ENCODE assay signal across 9 mouse cellular contexts in genomic region chr7:4513829-4514712, GRCm38 (mm10). TPM values are rescaled to one million over a fixed set of nuclear protein-coding genes. Genes with fewer than 3 reads are reported as not detected.
A peak's percentile ranks its signal among the peaks of the same experiment; 100 is the strongest.
DNase-seq lines count a peak whose midpoint lies in the region; ATAC-seq and TF ChIP-seq lines count a peak whose summit lies in the region.
"Had no signal": no experiment of that assay in that cellular context is flagged by ENCODE, and none has a peak within 500 bp of the region (broad histone marks: within the 10 kb centered on the region; RNA-seq: fewer than 3 reads in every experiment).

No protein-coding gene starts in this region.

- H3K4me3 ChIP-seq in kidney, embryonic 15.5 days (replicated peaks) = no peak overlapping the region
- H3K4me3 ChIP-seq in E14TG2a.4 (replicated peaks; ENCODE audit: low read length) = peak overlapping the region; percentile 43
- no peak overlapping the region for H3K4me3 ChIP-seq in cerebellum, adult 2 months (replicated peaks; ENCODE audit: insufficient read depth, low read depth, low read length)

- H3K27me3 ChIP-seq in kidney, embryonic 15.5 days = no peaks in the 10 kb centered on the region
- peaks cover 3% of the 10 kb centered on the region; the same call in 1 of the 2 replicates for H3K27me3 ChIP-seq in E14TG2a.4 (ENCODE audit: insufficient read depth, low read length)
- H3K27me3 ChIP-seq in cerebellum, adult 2 months (ENCODE audit: control insufficient read depth, insufficient read depth, low read length) = no peaks in the 10 kb centered on the region

- H3K9ac ChIP-seq in kidney, embryonic 15.5 days = no peak overlapping the region

- ATAC-seq in kidney, embryonic 15.5 days (replicated peaks; ENCODE audit: low FRiP score) = no peak; the same call in 1 of the 2 replicates
- ATAC-seq: forebrain, embryonic 16.5 days had no signal

- no peaks in the 10 kb centered on the region for H3K36me3 ChIP-seq in kidney, embryonic 15.5 days
- peaks cover 11% of the 10 kb centered on the region for H3K36me3 ChIP-seq in E14TG2a.4 (ENCODE audit: insufficient read depth, low read length)

- H3K4me1 ChIP-seq in kidney, embryonic 15.5 days = peaks cover 57% of the 10 kb centered on the region
- H3K4me1 ChIP-seq in E14TG2a.4 (replicated peaks; ENCODE audit: low read depth, low read length) = peaks cover 60% of the 10 kb centered on the region
- no peaks in the 10 kb centered on the region for H3K4me1 ChIP-seq in cerebellum, adult 2 months (ENCODE audit: control insufficient read depth, insufficient read depth, low read length)

- H3K4me2 ChIP-seq in kidney, embryonic 15.5 days = 0 out of 2 replicates have a peak overlapping the region, but pooled peaks have one; percentile 4

- no peak for TF ChIP-seq CTCF in E14TG2a.4 (conservative IDR thresholded peaks at IDR 0.05; ENCODE audit: low read length)
- no peak for TF ChIP-seq CTCF in cerebellum, adult 2 months (IDR thresholded peaks at IDR 0.05; ENCODE audit: borderline replicate concordance, insufficient read depth, low read depth, low read length)

- no peak for TF ChIP-seq POLR2A in cerebellum, adult 2 months (IDR thresholded peaks at IDR 0.05; ENCODE audit: borderline replicate concordance, insufficient read depth, low read length)

- peak overlapping the region; percentile 78 for H3K27ac ChIP-seq in kidney, embryonic 15.5 days
- no peak overlapping the region for H3K27ac ChIP-seq in cerebellum, adult 2 months (ENCODE audit: insufficient read depth, low read length)

- no peak for DNase-seq in kidney, adult 8-10 months
- peak; percentile 30 for DNase-seq in MN1 (ENCODE audit: low spot score)
- peak; percentile 71 for DNase-seq in heart, postnatal 4 days
- no peak for DNase-seq in left cerebral cortex, postnatal 4 days
- DNase-seq in cerebellum, adult 2 months = no peak

- H3K9me3 ChIP-seq in kidney, embryonic 15.5 days (replicated peaks) = no peaks in the 10 kb centered on the region
- no peaks in the 10 kb centered on the region for H3K9me3 ChIP-seq in E14TG2a.4 (ENCODE audit: low read length)

- 42% methylated on average over 6 of the region's 6 CpGs for WGBS in kidney, embryonic 15.5 days
- 60% methylated on average over 6 of the region's 6 CpGs for WGBS in cerebellum, adult 2 months

- intact Hi-C loops in left cerebral cortex, postnatal 4 days (cut with DNase I) = no loop called here

RNA-seq across cellular contexts. Expression of gene Tnnt1, which starts 2.1 kb away (rescaled TPM):
- 37.2 and 48.6 TPM in 2 replicates for polyA plus RNA-seq in kidney, embryonic 15.5 days (2015; fragmentation: Nextera tagmentation; extraction: Ambion mirVana)
- total RNA-seq in heart, postnatal 4 days (2021) = 10 to 100 TPM; 48.7 to 59.0 TPM
- 1 to 10 TPM in 1 of 2 experiments, under 1 TPM in 1; 0.89 to 1.0 TPM for total RNA-seq in left cerebral cortex, postnatal 4 days (2021)
- 2.9 and 6.7 TPM in 2 replicates for polyA plus RNA-seq in cerebellum, adult 2 months (2012; rRNA removed)

RNA-seq across cellular contexts. Expression of gene Tnni3, which starts 10.0 kb away (rescaled TPM):
- 6.6 and 6.9 TPM in 2 replicates for polyA plus RNA-seq in kidney, embryonic 15.5 days (2015; fragmentation: Nextera tagmentation; extraction: Ambion mirVana)
- total RNA-seq in heart, postnatal 4 days (2021) = 1,000 to 10,000 TPM; 4,693 to 5,168 TPM
- 1 to 10 TPM; 1.8 to 2.0 TPM for total RNA-seq in left cerebral cortex, postnatal 4 days (2021)
- polyA plus RNA-seq in cerebellum, adult 2 months (2012; rRNA removed) = 5.4 and 9.5 TPM in 2 replicates

RNA-seq across cellular contexts. Expression of gene Ppp1r12c, which starts 12.6 kb away (rescaled TPM):
- 38.2 and 43.9 TPM in 2 replicates for polyA plus RNA-seq in kidney, embryonic 15.5 days (2015; fragmentation: Nextera tagmentation; extraction: Ambion mirVana)
- 10 to 100 TPM; 89.8 to 92.3 TPM for total RNA-seq in heart, postnatal 4 days (2021)
- total RNA-seq in left cerebral cortex, postnatal 4 days (2021) = 100 to 1,000 TPM; 123 to 135 TPM
- polyA plus RNA-seq in cerebellum, adult 2 months (2012; rRNA removed) = 111 and 120 TPM in 2 replicates

RNA-seq across cellular contexts. Expression of gene Dnaaf3, which starts 18.2 kb away (rescaled TPM):
- polyA plus RNA-seq in kidney, embryonic 15.5 days (2015; fragmentation: Nextera tagmentation; extraction: Ambion mirVana) = 3.2 and 3.5 TPM in 2 replicates
- total RNA-seq in heart, postnatal 4 days (2021) = under 1 TPM; 0.41 to 0.57 TPM
- under 1 TPM; 0.50 to 0.77 TPM for total RNA-seq in left cerebral cortex, postnatal 4 days (2021)
- 1.1 and 1.4 TPM in 2 replicates for polyA plus RNA-seq in cerebellum, adult 2 months (2012; rRNA removed)

RNA-seq across cellular contexts. Expression of gene Syt5, which starts 33.3 kb away (rescaled TPM):
- polyA plus RNA-seq in kidney, embryonic 15.5 days (2015; fragmentation: Nextera tagmentation; extraction: Ambion mirVana) = 6.5 and 7.5 TPM in 2 replicates
- 1 to 10 TPM; 1.1 to 1.5 TPM for total RNA-seq in heart, postnatal 4 days (2021)
- 100 to 1,000 TPM; 205 to 208 TPM for total RNA-seq in left cerebral cortex, postnatal 4 days (2021)
- polyA plus RNA-seq in cerebellum, adult 2 months (2012; rRNA removed) = 16.9 and 19.0 TPM in 2 replicates
- total RNA-seq: common myeloid progenitor, adult 5-6 weeks had no signal

Comparison
In these comparisons a context has a peak if more than half of its experiments do, and no peak if none do; other contexts are left out.
1. DNase-seq: peak in MN1 (single experiment) and heart, postnatal 4 days (single experiment); none in kidney, adult 8-10 months (0 of 2), left cerebral cortex, postnatal 4 days (single experiment) and cerebellum, adult 2 months (0 of 2).
2. RNA of gene Tnnt1, which starts 2.1 kb away (total RNA-seq): 48.7 to 59.0 TPM in heart, postnatal 4 days; 0.89 to 1.0 TPM in left cerebral cortex, postnatal 4 days; every median in the first group is over 10 times any median in the second.
3. RNA of gene Tnni3, which starts 10.0 kb away (total RNA-seq): 4,693 to 5,168 TPM in heart, postnatal 4 days; 1.8 to 2.0 TPM in left cerebral cortex, postnatal 4 days; every median in the first group is over 1,000 times any median in the second.